Mouse (Mus musculus) kidney, embryonic 14.5 days (tissue): ENCODE measurements around the gene Btf3l4. TPM values are rescaled to one million over a fixed set of nuclear protein-coding genes. Genes with fewer than 3 reads are reported as not detected.
A peak's percentile ranks its signal among the peaks of the same experiment; 100 is the strongest.

Source experiments
- ATAC-seq: fragments of 200-750 bp; cut with Nextera tagmentation; 2 replicates; pipeline ENCODE4 v1.8.0; 2017; ENCODE audit warnings: moderate number of reproducible peaks, mild to moderate bottlenecking, moderate TSS enrichment, moderate library complexity; ENCODE audit not compliant: low FRiP score, low TSS enrichment
- H3K27ac ChIP-seq: fragments of 300-500 bp; sonication (generic); 2 replicates; pipeline ENCODE4 v1.5.1; 2014; ENCODE audit warnings: low read depth, mild to moderate bottlenecking, low read length, moderate library complexity, mixed read lengths
- H3K27me3 ChIP-seq: fragments of 300-500 bp; sonication (generic); 2 replicates; pipeline ENCODE4 v1.6.1; 2014; ENCODE audit warnings: mild to moderate bottlenecking, low read length; ENCODE audit not compliant: control insufficient read depth, insufficient read depth
- H3K36me3 ChIP-seq: fragments of 300-500 bp; sonication (generic); 2 replicates; pipeline ENCODE4 v1.6.1; 2014; ENCODE audit warnings: low read length, mixed read lengths; ENCODE audit not compliant: control insufficient read depth, insufficient read depth
- H3K4me1 ChIP-seq: fragments of 300-500 bp; sonication (generic); 2 replicates; pipeline ENCODE4 v1.6.1; 2014; ENCODE audit warnings: low read length, mixed read lengths; ENCODE audit not compliant: control insufficient read depth, insufficient read depth
- H3K4me2 ChIP-seq: fragments of 300-500 bp; sonication (generic); replicated peaks from 2 replicates; pipeline ENCODE4 v1.6.1; 2014; ENCODE audit warnings: low read depth, mild to moderate bottlenecking, low read length
- H3K4me3 ChIP-seq: fragments of 300-500 bp; sonication (generic); 2 replicates; pipeline ENCODE4 v1.5.1; 2014; ENCODE audit warnings: mild to moderate bottlenecking, low read length
- H3K9ac ChIP-seq: fragments of 300-500 bp; sonication (generic); 2 replicates; pipeline ENCODE4 v1.6.1; 2014; ENCODE audit warnings: low read depth, mild to moderate bottlenecking, low read length, moderate library complexity
- H3K9me3 ChIP-seq: fragments of 300-500 bp; sonication (generic); 2 replicates; pipeline ENCODE4 v1.6.1; 2016; ENCODE audit warnings: low read length; ENCODE audit not compliant: control insufficient read depth
- WGBS: fragments of 180-500 bp; shearing (Covaris S2); extraction: QIAGEN DNeasy Blood & Tissue Kit; methylation state at CpG from one replicate; pipeline ENCODE4 v1.1.7; 2014; 5-methylcytosine and 5-hydroxymethylcytosine counted together
- polyA plus RNA-seq: library from polyadenylated mRNA; unstranded; fragments of >200 nt; fragmentation: Nextera tagmentation; extraction: Ambion mirVana; gene quantifications from 2 replicates; pipeline ENCODE4 v1.2.1, GENCODE M21; 2014

Gene Btf3l4
- polyA plus RNA-seq, 1 experiment from 2014 or later: 199 TPM

DNA sequence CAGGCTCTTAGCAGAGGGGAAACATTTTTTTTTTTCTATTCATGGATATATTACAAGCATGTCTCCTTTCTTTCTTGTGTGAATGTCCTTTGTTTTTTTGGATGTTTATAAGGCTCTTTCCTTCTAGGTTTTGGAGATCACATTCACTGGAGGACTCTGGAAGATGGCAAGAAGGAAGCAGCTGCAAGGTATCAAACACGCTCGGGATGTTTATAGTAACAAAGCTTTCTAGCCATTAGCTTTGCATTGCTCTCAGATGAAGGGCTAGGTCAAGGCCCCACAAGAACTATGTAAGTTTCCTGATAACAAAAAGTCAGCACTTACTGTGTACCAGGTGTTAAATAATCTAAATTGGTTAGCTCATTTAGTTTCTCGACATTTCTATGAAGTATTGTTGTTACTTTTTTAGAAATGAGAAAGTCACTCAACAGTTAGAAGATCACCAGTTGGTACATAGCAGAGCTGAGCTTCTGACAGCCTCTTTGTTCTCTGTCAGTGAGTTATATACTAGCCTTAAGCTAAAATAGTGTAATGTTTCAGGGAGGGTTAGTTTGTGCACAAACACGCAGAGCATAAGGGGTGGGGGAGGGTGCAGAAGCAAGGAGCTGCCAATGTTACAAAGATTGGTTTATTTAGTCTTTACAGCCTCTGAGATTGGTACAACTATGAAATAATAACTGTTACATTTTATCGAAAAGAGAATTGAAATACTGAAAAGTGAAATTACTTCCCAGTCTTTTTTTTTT, 12.6 kb upstream of the Btf3l4 start:
- Histone ChIP-seq H3K27me3 (no peaks in the 10 kb centered on the region), H3K9ac (no peak overlapping the region), H3K4me2 (no peak overlapping the region), H3K4me3 (no peak overlapping the region), H3K36me3 (peaks cover 13% of the 10 kb centered on the region; the same call in 1 of the 2 replicates), H3K27ac (no peak overlapping the region; the same call in 1 of the 2 replicates), H3K4me1 (peaks cover 11% of the 10 kb centered on the region; the same call in 1 of the 2 replicates), H3K9me3 (no peaks in the 10 kb centered on the region)
- no peak for ATAC-seq
- WGBS: 55% methylated on average over 5 of the region's 5 CpGs

DNA sequence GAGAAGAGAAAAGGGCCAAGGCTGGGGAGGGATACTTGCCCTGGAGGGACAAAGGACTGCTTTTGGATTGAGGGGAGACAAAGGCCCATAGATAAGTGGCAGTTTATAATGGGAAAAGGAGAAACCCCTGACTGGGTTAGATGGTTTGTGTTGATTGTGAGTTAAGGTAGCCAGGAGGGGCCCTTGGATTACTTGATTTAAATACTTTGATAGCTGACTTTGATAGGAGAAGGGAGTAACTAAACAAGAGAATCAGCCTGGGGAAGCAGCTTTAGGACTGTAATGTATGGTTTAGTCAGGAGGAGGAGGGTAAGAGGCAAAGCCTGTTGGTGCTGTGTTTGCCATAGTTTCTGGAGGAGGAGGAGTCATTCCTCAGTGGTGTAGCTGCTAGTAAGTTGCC, 9.9 kb upstream of the Btf3l4 start:
- H3K9me3 ChIP-seq: no peaks in the 10 kb centered on the region
- no peaks in the 10 kb centered on the region for H3K36me3 ChIP-seq
- no peak overlapping the region for H3K27ac ChIP-seq
- no peak overlapping the region for H3K9ac ChIP-seq
- H3K4me1 ChIP-seq: no peaks in the 10 kb centered on the region
- H3K27me3 ChIP-seq: no peaks in the 10 kb centered on the region
- no peak for ATAC-seq
- no peak overlapping the region for H3K4me3 ChIP-seq
- no peak overlapping the region for H3K4me2 ChIP-seq

DNA sequence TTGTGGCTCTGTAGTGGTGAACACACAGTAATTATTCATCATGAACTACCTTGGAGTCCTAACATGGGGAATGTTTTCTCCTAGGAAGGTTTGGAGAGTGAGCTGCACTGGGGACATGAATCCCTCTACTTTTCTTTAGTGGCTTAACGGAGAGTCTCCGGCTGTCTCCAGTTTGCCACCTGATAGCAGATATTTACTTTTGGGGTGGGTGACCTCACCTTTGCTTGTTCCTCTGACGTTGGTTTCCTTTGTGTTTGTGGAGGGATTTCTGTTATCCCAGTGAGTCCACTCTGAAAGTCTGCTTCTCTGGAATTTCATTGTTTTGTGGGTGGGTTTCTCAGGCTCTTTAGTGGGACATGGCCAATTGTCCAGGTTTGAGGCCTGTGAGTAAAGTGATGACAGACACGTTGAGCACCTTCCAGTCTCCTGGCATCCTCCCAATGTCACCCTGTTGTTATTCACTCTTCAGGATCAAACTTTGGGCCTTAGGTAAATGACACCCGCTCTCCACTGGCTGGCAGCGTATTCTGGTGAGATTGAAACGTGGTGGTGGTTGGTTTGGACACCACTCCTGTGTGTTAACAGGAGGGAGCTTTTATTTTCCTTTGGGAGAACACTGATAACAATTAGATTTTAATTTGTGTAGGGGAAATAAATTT, 8.6 kb upstream of the Btf3l4 start:
- WGBS: 92% methylated on average over 7 of the region's 7 CpGs
- ATAC-seq: no peak

DNA sequence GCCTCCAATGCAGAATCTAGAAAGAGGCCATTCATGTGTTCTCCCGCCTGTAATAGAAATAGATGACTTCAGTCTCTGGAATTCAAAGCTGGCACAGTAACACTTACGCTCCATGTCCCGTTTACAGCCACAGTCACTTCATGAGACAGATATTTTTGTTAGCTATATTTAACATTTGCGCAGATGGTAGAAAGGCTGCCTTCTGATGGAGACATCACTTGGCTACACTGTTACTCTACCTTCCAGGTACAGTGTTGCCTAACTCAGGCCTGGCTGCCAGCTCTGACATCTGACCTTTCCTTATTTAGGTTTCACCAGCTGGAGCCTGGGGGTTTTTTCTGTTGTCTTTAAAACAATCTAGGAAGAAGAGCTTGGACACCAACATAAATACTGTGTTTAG, 4.6 kb upstream of the Btf3l4 start:
- H3K9me3 ChIP-seq: no peaks in the 10 kb centered on the region
- no peaks in the 10 kb centered on the region for H3K27me3 ChIP-seq
- no peaks in the 10 kb centered on the region for H3K36me3 ChIP-seq
- 87% methylated on average over 4 of the region's 4 CpGs for WGBS
- H3K4me2 ChIP-seq: no peak overlapping the region
- ATAC-seq: no peak
- 0 out of 2 replicates have a peak, but pooled peaks cover 5% of the 10 kb centered on the region for H3K4me1 ChIP-seq
- no peak overlapping the region for H3K27ac ChIP-seq
- H3K4me3 ChIP-seq: no peak overlapping the region
- no peak overlapping the region for H3K9ac ChIP-seq

More for the DNA sequence above, 8.6 kb upstream of the Btf3l4 start:
- H3K27me3 ChIP-seq: no peaks in the 10 kb centered on the region
- no peak overlapping the region for H3K9ac ChIP-seq
- no peak overlapping the region for H3K4me2 ChIP-seq
- H3K36me3 ChIP-seq: no peaks in the 10 kb centered on the region
- H3K4me1 ChIP-seq: 0 out of 2 replicates have a peak, but pooled peaks cover 3% of the 10 kb centered on the region
- no peak overlapping the region for H3K4me3 ChIP-seq
- no peaks in the 10 kb centered on the region for H3K9me3 ChIP-seq
- H3K27ac ChIP-seq: no peak overlapping the region

DNA sequence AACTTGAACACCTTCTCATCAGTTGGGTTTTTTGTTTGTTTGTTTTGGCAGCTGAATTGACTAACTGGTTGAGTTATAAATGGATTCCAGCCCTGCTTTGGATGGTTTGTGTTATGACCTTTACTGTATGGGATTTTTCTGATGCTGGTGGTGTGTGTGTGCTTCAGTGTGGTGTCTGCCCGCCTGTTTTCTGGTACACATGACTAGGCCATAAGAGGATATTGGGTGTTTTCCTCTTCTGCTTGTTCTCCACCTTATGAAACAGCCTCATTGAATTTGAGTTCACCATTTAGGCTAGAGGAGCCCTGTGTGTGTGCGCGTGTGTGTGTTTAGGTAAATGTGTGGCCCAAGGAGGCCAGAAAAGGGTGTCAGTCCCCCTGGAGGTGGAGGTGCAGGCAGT, 2.1 kb upstream of the Btf3l4 start:
- peak overlapping the region; percentile 81 for H3K4me2 ChIP-seq
- 0 out of 2 replicates have a peak overlapping the region, but pooled peaks have one; percentile 100 for H3K27ac ChIP-seq
- 61% methylated on average over 3 of the region's 3 CpGs for WGBS
- H3K4me3 ChIP-seq: peak overlapping the region; percentile 98
- H3K27me3 ChIP-seq: no peaks in the 10 kb centered on the region
- ATAC-seq: no peak
- no peaks in the 10 kb centered on the region for H3K9me3 ChIP-seq
- peaks cover 15% of the 10 kb centered on the region; the same call in 1 of the 2 replicates for H3K4me1 ChIP-seq
- peak overlapping the region; percentile 98 for H3K9ac ChIP-seq
- no peaks in the 10 kb centered on the region for H3K36me3 ChIP-seq

DNA sequence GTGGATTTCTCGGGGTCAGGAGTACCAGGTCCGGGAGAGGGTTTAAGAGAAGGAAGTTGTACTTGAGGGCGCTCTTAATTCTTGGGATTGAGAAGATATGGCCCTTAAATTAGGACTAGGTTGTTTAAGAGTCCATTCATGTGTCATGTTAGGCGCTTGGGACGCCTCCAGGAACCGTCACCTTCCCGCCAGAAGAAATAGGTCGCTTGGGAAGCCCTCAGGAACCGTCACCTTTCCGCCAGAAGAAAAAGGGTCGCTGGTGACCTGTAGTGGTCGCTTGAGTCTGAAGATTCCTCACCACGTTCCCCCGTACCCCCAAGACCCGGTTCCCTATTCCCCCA, 1.5 kb upstream of the Btf3l4 start:
- H3K9me3 ChIP-seq: no peaks in the 10 kb centered on the region
- ATAC-seq: no peak
- H3K4me3 ChIP-seq: peak overlapping the region; percentile 98
- H3K9ac ChIP-seq: peak overlapping the region; percentile 98
- under 1% methylated on average over 15 of the region's 15 CpGs for WGBS
- no peaks in the 10 kb centered on the region for H3K27me3 ChIP-seq
- H3K4me1 ChIP-seq: peaks cover 15% of the 10 kb centered on the region; the same call in 1 of the 2 replicates
- H3K27ac ChIP-seq: peak overlapping the region; percentile 100
- peaks cover 5% of the 10 kb centered on the region for H3K36me3 ChIP-seq
- H3K4me2 ChIP-seq: peak overlapping the region; percentile 81

DNA sequence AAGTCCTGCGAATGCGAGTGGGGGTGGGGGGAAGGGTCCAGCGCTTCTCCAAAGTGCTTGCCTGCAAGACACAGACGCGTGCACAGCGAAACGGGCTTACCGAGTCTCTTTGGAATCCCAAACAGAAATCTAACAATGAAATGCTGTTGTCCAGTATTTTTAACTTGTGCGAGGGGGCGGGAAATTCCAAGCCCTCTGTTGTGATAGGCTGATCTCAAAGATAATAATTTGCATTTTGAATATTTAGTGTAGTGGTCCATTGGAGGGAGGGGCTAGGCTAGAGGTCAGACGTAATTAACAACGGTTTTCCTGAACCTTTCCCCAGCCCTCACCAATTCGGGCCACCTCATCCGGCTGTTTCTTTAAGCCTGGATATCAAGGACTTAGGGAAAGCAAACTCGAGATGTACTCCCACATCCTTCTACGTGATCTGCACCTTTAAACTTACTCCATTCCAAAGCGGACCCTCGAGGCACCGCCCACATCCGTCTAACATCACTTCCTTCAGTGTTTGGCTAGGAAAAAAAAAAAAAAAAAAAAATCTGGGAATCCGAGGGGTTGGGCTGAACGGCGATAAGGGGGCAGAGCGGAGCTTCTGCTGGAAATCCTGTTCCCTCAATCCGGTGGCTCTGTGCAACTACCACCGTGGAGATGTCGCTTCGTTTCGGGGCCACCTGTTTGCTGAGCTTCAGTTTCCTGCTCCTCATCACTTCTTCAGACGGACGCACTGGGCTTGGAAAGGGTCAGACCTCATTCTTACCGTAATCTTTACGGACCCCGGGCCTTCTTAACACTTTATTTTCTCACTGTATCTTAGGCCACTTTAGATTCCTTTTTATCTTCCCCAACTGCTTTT, 929 bp upstream of the Btf3l4 start, which contains the start of gene Txndc12:
Gene Txndc12 (plus strand): TSS at position 487 of the 856 bp plus-strand sequence.
- H3K4me3 ChIP-seq: peak within 1 kb of the TSS; percentile 98
- peak within 1 kb of the TSS; percentile 98 for H3K9ac ChIP-seq
- H3K4me1 ChIP-seq: peaks cover 15% of the 10 kb centered on the region; the same call in 1 of the 2 replicates
- under 1% methylated on average over 34 of the region's 34 CpGs for WGBS
- peak within 1 kb of the TSS; percentile 100 for H3K27ac ChIP-seq
- H3K27me3 ChIP-seq: no peaks in the 10 kb centered on the region
- peaks cover 8% of the 10 kb centered on the region for H3K36me3 ChIP-seq
- peak; percentile 84 for ATAC-seq
- peak within 1 kb of the TSS; percentile 81 for H3K4me2 ChIP-seq
- no peaks in the 10 kb centered on the region for H3K9me3 ChIP-seq

DNA sequence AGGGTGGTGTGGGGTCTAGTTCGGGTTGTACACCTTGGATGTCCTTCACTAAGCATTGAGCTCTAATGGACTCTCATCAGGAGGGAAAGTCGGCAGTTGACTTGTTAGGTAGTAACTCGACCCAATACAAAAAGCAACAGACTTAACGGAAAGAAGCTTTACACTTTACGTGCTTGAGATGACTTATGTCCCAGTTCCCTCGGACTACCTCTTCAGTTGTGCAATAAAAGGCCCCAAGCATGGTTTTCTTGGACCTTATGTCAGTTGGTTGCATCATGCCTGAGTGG, 357 bp upstream of the Btf3l4 start:
- H3K27ac ChIP-seq: peak overlapping the region; percentile 100
- peak overlapping the region; percentile 81 for H3K4me2 ChIP-seq
- ATAC-seq: no peak
- H3K9me3 ChIP-seq: no peaks in the 10 kb centered on the region
- no peaks in the 10 kb centered on the region for H3K27me3 ChIP-seq
- under 1% methylated on average over 6 of the region's 6 CpGs for WGBS
- peak overlapping the region; percentile 98 for H3K9ac ChIP-seq
- peak overlapping the region; percentile 98 for H3K4me3 ChIP-seq
- peaks cover 14% of the 10 kb centered on the region for H3K36me3 ChIP-seq
- H3K4me1 ChIP-seq: peaks cover 15% of the 10 kb centered on the region; the same call in 1 of the 2 replicates
